Mouse (Mus musculus) E14TG2a.4 (cell line): ENCODE measurements around the gene Wdr90.

Experiments
- CTCF ChIP-seq: conservative IDR thresholded peaks from 2 replicates; pipeline ENCODE4 v1.5.1; 2014; ENCODE audit warnings: low read length
- NANOG ChIP-seq: IDR thresholded peaks from 2 replicates; pipeline ENCODE4 v1.6.1; 2014; ENCODE audit warnings: borderline replicate concordance, low read length, mixed read lengths
- POU5F1 ChIP-seq: IDR thresholded peaks from 2 replicates; pipeline ENCODE4 v1.6.1; 2014; ENCODE audit warnings: low read length, borderline replicate concordance

DNA sequence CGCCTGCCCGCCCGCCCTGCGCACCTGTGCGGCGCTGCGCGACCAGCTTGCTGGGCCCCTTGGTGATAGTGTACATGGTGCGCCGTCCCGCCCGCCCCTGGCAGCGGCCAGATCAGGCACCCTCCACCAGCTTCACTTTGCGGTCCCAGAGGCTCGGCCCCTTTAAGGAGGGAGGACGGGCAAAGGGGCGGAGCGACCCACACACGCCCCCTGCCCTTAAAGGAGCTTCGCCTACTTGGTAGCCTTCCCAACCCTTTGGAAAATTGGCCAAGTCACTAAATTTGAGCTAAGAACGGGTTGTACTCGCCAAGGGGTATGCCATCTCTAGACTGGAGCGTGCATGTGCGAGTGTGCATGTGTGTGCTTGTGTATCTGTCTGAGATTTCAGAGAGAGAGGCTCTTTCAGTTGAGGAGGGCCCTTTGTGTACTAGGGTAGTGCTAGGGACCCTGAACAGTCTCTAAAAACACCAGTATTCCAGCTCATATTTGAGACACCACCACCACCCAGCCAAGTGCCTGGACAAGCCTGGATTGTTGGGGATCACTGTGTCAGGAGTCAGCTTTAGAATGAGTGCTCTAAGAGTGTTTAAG, 7.4 kb upstream of the Wdr90 start, which contains the start of gene Mcrip2:
- no peak for TF ChIP-seq CTCF
- TF ChIP-seq NANOG: no peak
- TF ChIP-seq POU5F1: no peak
